Mouse (Mus musculus): ENCODE results near the gene C1qtnf2. TPM values are rescaled to one million over a fixed set of nuclear protein-coding genes. Genes with fewer than 3 reads are reported as not detected.

C1qtnf2 gene
- polyA plus RNA-seq, 1 experiment from 2014 or later: 58.0 TPM

GRCm38 (mm10) chr11:43517641-43518040 lies 43.6 kb downstream of the C1qtnf2 start:
- ATAC-seq (ENCODE audit: insufficient number of reproducible peaks, low FRiP score, low TSS enrichment, low read depth): no peak
- Histone ChIP-seq H3K4me2 (no peak overlapping the region), H3K9me3 (no peaks in the 10 kb centered on the region), H3K4me3 (no peak overlapping the region), H3K27me3 (no peaks in the 10 kb centered on the region), H3K27ac (no peak overlapping the region), H3K36me3 (no peaks in the 10 kb centered on the region), H3K9ac (no peak overlapping the region), H3K4me1 (no peaks in the 10 kb centered on the region)
- 86% methylated on average over 11 of the region's 11 CpGs for WGBS

DNA sequence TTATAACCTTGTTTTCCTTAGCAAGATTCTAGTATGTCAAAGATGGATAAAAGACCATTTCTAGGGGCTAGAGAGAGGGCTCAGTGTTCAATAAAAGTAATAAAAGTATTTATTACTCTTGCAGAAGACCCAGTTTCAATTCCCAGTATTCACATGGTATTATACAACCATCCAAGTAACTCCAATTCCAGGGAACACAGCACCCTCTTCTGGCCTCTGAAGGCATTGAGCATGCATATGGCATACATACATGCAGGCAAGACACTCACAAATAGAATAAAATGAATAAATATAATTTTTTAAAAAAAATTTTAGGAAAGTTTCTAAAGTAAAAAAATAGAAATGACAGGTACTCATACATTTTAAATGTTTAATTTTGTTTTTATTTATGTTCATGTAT lies 44.0 kb downstream of the C1qtnf2 start:
- Histone ChIP-seq H3K4me2 (no peak overlapping the region), H3K27me3 (no peaks in the 10 kb centered on the region), H3K4me1 (no peaks in the 10 kb centered on the region)

DNA sequence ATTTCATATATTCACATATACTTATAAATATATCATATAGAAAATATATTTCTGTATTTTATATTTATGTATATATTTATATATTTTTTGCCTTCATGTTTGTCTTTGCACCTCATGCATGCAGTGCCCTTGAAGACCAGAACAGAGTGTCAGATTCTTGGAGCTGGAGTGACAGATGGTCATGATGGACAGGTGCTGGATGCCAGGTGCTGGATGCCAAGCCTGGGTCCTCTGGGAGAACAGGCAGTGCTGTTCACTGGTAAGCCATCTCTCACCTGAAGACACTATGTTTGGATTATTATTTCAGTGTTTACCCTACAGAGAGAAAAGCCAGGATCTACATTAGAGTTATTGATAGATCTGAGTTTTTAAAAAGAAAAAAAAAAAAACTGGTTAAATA lies 44.7 kb downstream of the C1qtnf2 start:
- no peak for ATAC-seq (ENCODE audit: insufficient number of reproducible peaks, low FRiP score, low TSS enrichment, low read depth)
- H3K9me3 ChIP-seq: no peaks in the 10 kb centered on the region
- no peaks in the 10 kb centered on the region for H3K27me3 ChIP-seq
- no peaks in the 10 kb centered on the region for H3K36me3 ChIP-seq
- H3K4me1 ChIP-seq: no peaks in the 10 kb centered on the region
- no peak overlapping the region for H3K9ac ChIP-seq
- H3K27ac ChIP-seq: no peak overlapping the region
- H3K4me2 ChIP-seq: no peak overlapping the region
- no peak overlapping the region for H3K4me3 ChIP-seq

More for the DNA sequence above, 44.0 kb downstream of the C1qtnf2 start:
- H3K9ac ChIP-seq: no peak overlapping the region
- no peak overlapping the region for H3K4me3 ChIP-seq
- ATAC-seq (ENCODE audit: insufficient number of reproducible peaks, low FRiP score, low TSS enrichment, low read depth): no peak
- no peak overlapping the region for H3K27ac ChIP-seq
- H3K36me3 ChIP-seq: no peaks in the 10 kb centered on the region
- no peaks in the 10 kb centered on the region for H3K9me3 ChIP-seq

DNA sequence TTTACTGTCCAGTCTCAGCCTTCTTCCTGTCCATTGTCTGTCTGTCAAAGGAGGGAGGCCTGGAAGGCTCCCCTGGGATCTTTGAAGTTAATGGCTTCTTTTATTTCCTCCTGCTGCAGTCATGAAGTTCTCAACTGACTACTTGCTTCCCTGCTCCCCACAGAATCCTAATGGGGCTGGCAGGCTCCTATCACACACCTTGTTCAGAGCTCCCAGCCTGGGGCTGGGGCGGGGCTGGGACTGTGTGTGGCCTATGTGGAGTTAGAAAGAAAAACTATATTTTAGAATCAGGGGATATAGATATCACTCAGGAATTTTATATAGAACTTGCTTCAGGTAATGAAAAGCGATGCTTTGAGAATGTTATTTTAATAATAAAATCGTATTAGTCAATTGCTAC lies 46.4 kb downstream of the C1qtnf2 start:
- Histone ChIP-seq H3K27me3 (no peaks in the 10 kb centered on the region), H3K9me3 (no peaks in the 10 kb centered on the region), H3K4me2 (no peak overlapping the region), H3K4me3 (no peak overlapping the region), H3K4me1 (no peaks in the 10 kb centered on the region), H3K36me3 (no peaks in the 10 kb centered on the region), H3K9ac (no peak overlapping the region), H3K27ac (no peak overlapping the region)
- ATAC-seq (ENCODE audit: insufficient number of reproducible peaks, low FRiP score, low TSS enrichment, low read depth): no peak
- WGBS: 72% methylated on average over 3 of the region's 3 CpGs

DNA sequence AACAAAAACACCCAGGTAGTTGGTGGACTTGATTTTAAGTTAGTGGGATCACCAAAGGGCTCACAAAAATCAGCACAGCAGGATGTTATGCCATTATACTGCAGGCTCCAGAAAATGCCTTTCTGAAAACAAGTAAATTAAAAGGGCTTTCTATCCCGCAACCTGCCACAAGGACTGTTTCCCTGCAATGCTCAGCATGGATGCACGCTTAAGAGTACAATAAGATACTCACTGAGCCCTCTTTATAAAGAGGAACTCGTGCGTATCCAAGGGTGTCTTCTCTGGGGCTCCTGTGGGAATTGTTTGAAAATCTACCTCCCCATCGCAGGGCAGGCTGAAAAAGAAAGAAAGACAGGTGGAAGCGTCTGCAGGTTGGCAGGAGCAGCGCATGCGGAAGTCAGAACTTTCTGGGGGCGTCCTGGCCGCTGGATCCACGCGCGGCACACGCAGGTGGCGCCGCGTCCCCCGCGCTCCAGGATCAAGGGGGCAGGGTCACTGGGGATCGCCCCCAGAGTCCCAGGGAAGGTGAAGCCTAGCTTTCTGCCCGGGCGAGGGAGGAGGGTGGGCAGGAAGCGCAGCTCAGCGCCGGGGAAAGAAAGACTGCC lies 54.1 kb downstream of the C1qtnf2 start:
- H3K9ac ChIP-seq: peak overlapping the region; percentile 74
- ATAC-seq (ENCODE audit: insufficient number of reproducible peaks, low FRiP score, low TSS enrichment, low read depth): no peak
- under 1% methylated on average over 24 of the region's 25 CpGs for WGBS

GRCm38 (mm10) chr11:43528683-43529499 lies 54.8 kb downstream of the C1qtnf2 start, which contains the start of gene Ccnjl:
Gene Ccnjl, plus strand, starts transcription at chr11:43528784.
- WGBS: 0% methylated on average over 62 of the region's 79 CpGs

More for the DNA sequence above, 54.1 kb downstream of the C1qtnf2 start:
- no peaks in the 10 kb centered on the region for H3K27me3 ChIP-seq
- H3K4me1 ChIP-seq: peaks cover 14% of the 10 kb centered on the region; the same call in 1 of the 2 replicates
- peak overlapping the region; percentile 60; the same call in 1 of the 2 replicates for H3K27ac ChIP-seq
- no peaks in the 10 kb centered on the region for H3K36me3 ChIP-seq
- peak overlapping the region; percentile 79 for H3K4me3 ChIP-seq
- no peaks in the 10 kb centered on the region for H3K9me3 ChIP-seq
- peak overlapping the region; percentile 91 for H3K4me2 ChIP-seq

DNA sequence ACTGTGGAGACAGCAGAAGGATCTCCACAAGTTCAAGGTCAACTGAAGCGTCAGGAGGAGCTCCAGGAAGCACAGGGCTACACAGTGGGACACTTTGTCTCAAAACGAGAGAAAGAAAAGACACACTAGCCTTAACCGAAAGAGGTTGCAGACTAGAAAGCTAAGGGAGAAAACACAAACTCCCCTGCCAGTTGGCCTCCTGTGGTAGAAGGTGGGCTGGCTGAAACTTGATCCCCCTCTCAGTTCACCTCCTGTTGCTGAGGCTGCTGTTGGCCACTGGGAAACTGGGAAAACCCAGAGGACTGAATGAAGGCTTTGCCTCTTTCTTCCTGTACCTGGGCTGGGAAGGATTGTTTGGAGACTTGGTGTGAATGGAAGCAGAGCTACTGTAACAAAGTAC lies 56.0 kb downstream of the C1qtnf2 start:
- no peaks in the 10 kb centered on the region for H3K9me3 ChIP-seq
- peaks cover 7% of the 10 kb centered on the region; the same call in 1 of the 2 replicates for H3K36me3 ChIP-seq
- no peak overlapping the region for H3K4me3 ChIP-seq
- no peak overlapping the region for H3K27ac ChIP-seq
- no peaks in the 10 kb centered on the region for H3K27me3 ChIP-seq
- ATAC-seq (ENCODE audit: insufficient number of reproducible peaks, low FRiP score, low TSS enrichment, low read depth): no peak
- WGBS: 21% methylated on average over 3 of the region's 3 CpGs
- peaks cover 14% of the 10 kb centered on the region; the same call in 1 of the 2 replicates for H3K4me1 ChIP-seq
- no peak overlapping the region for H3K9ac ChIP-seq
- H3K4me2 ChIP-seq: 0 out of 2 replicates have a peak overlapping the region, but pooled peaks have one; percentile 12

More at GRCm38 (mm10) chr11:43528683-43529499, 54.8 kb downstream of the C1qtnf2 start, which contains the start of gene Ccnjl:
- peak within 1 kb of the TSS; percentile 80 for H3K27ac ChIP-seq
- peak; percentile 73 for ATAC-seq (ENCODE audit: insufficient number of reproducible peaks, low FRiP score, low TSS enrichment, low read depth)
- no peaks in the 10 kb centered on the region for H3K9me3 ChIP-seq
- H3K4me3 ChIP-seq: peak within 1 kb of the TSS; percentile 79
- H3K4me2 ChIP-seq: peak within 1 kb of the TSS; percentile 91
- peak within 1 kb of the TSS; percentile 74 for H3K9ac ChIP-seq
- H3K27me3 ChIP-seq: no peaks in the 10 kb centered on the region
- no peaks in the 10 kb centered on the region for H3K36me3 ChIP-seq
- H3K4me1 ChIP-seq: peaks cover 14% of the 10 kb centered on the region; the same call in 1 of the 2 replicates

DNA sequence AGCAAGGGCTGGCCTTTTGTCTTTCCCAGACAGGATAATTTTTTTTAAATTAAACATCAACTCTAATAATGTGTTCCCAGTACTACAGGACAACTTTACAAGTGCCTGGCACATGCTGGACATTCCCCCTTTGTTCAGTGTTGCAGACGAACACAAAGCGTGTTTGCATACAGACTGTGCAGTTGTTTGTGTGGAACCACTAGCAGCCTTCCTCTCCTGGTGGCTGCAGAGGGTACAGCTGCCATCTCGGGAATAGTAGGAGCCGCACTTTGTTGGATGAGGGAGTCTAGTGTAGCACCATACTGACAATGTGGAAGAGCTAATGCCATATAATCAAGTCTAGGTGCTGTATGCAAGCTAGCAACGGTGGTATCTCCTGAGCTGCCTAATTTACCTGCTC lies 57.5 kb downstream of the C1qtnf2 start:
- Histone ChIP-seq H3K27me3 (no peaks in the 10 kb centered on the region), H3K4me2 (no peak overlapping the region), H3K27ac (no peak overlapping the region), H3K9me3 (no peaks in the 10 kb centered on the region), H3K4me3 (no peak overlapping the region), H3K9ac (no peak overlapping the region), H3K4me1 (peaks cover 14% of the 10 kb centered on the region; the same call in 1 of the 2 replicates), H3K36me3 (peaks cover 7% of the 10 kb centered on the region; the same call in 1 of the 2 replicates)
- no peak for ATAC-seq (ENCODE audit: insufficient number of reproducible peaks, low FRiP score, low TSS enrichment, low read depth)
- 80% methylated on average over 5 of the region's 5 CpGs for WGBS

DNA sequence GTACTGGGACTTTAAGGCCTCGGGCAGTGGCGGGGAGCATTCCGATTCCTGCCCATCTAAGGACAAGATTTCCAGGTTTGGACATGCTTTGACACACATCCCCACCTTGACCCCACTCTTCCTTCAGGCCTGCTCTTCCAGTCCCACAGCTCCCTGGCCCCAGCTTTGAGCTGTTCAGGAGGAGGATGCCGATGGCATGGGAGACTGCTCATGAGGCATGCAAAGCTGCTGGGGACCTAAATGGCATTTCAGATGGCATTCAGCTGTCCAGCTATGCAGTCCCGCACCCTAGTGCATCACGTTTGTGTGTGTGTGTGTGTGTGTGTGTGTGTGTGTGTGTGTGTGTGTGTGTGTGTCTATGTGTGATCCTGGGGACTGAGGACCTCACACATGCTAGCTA lies 63.0 kb downstream of the C1qtnf2 start:
- no peak overlapping the region for H3K4me2 ChIP-seq
- H3K27me3 ChIP-seq: no peaks in the 10 kb centered on the region
- ATAC-seq (ENCODE audit: insufficient number of reproducible peaks, low FRiP score, low TSS enrichment, low read depth): no peak
- no peaks in the 10 kb centered on the region for H3K9me3 ChIP-seq
- no peak overlapping the region for H3K27ac ChIP-seq
- 70% methylated on average over 6 of the region's 6 CpGs for WGBS
- H3K4me1 ChIP-seq: 0 out of 2 replicates have a peak, but pooled peaks cover 3% of the 10 kb centered on the region
- no peak overlapping the region for H3K4me3 ChIP-seq
- H3K9ac ChIP-seq: no peak overlapping the region
- peaks cover 7% of the 10 kb centered on the region for H3K36me3 ChIP-seq

- 14% methylated on average over 6 of the region's 6 CpGs for WGBS
- ATAC-seq (ENCODE audit: insufficient number of reproducible peaks, low FRiP score, low TSS enrichment, low read depth): no peak
Observed at GRCm38 (mm10) chr11:43539863-43540262, 65.8 kb downstream of the C1qtnf2 start.

More at GRCm38 (mm10) chr11:43539863-43540262, 65.8 kb downstream of the C1qtnf2 start:
- no peak overlapping the region for H3K4me2 ChIP-seq
- H3K4me1 ChIP-seq: 0 out of 2 replicates have a peak, but pooled peaks cover 3% of the 10 kb centered on the region
- no peak overlapping the region for H3K27ac ChIP-seq
- H3K27me3 ChIP-seq: no peaks in the 10 kb centered on the region
- H3K36me3 ChIP-seq: no peaks in the 10 kb centered on the region; the same call in none of the 2 replicates
- H3K9me3 ChIP-seq: no peaks in the 10 kb centered on the region
- H3K4me3 ChIP-seq: no peak overlapping the region
- H3K9ac ChIP-seq: no peak overlapping the region
